Mouse (Mus musculus) forebrain, embryonic 10.5 days (tissue): ENCODE measurements around the gene Iqsec2. TPM values are rescaled to one million over a fixed set of nuclear protein-coding genes. Genes with fewer than 3 reads are reported as not detected.
A peak's percentile ranks its signal among the peaks of the same experiment; 100 is the strongest.

Experiments used
- DNase-seq: peaks from one replicate; pipeline ENCODE4 v3.0.0-alpha.2; 2017; ENCODE audit warnings: low spot score; ENCODE audit errors: extremely low spot score
- H3K27ac ChIP-seq: fragments of 300-500 bp; sonication (generic); 2 replicates; pipeline ENCODE4 v1.5.1; 2016; ENCODE audit warnings: mild to moderate bottlenecking
- H3K27me3 ChIP-seq: fragments of 300-500 bp; sonication (generic); 2 replicates; pipeline ENCODE4 v1.6.1; 2016; ENCODE audit warnings: mild to moderate bottlenecking; ENCODE audit not compliant: poor library complexity, severe bottlenecking
- H3K36me3 ChIP-seq: fragments of 300-500 bp; sonication (generic); replicated peaks from 2 replicates; pipeline ENCODE4 v1.6.1; 2016; ENCODE audit warnings: mild to moderate bottlenecking, moderate library complexity
- H3K4me1 ChIP-seq: fragments of 300-500 bp; sonication (generic); 2 replicates; pipeline ENCODE4 v1.6.1; 2016
- H3K4me3 ChIP-seq: fragments of 300-500 bp; sonication (generic); 2 replicates; pipeline ENCODE4 v1.5.1; 2016; ENCODE audit warnings: mild to moderate bottlenecking, moderate library complexity
- H3K9me3 ChIP-seq: fragments of 300-500 bp; sonication (generic); 2 replicates; pipeline ENCODE4 v1.6.1; 2016; ENCODE audit warnings: mild to moderate bottlenecking, moderate library complexity
- WGBS: fragments of 180-500 bp; shearing (Covaris S2); methylation state at CpG from one replicate; pipeline ENCODE4 v1.1.7; 2016; 5-methylcytosine and 5-hydroxymethylcytosine counted together
- polyA plus RNA-seq: library from polyadenylated mRNA; unstranded; fragments of >200 nt; fragmentation: Nextera tagmentation; extraction: Ambion mirVana; gene quantifications from 2 replicates; pipeline ENCODE4 v1.2.1, GENCODE M21; 2016

Iqsec2 gene
- 1.3 and 1.4 TPM in 2 replicates for polyA plus RNA-seq

GRCm38 (mm10) chrX:152143941-152144741 lies at the start of gene Iqsec2:
Gene Iqsec2, plus strand, starts transcription at chrX:152144268.
- Histone ChIP-seq H3K27me3 (peaks cover 97% of the 10 kb centered on the region), H3K27ac (peak within 1 kb of the TSS; percentile 72), H3K9me3 (no peaks in the 10 kb centered on the region), H3K36me3 (no peaks in the 10 kb centered on the region), H3K4me3 (peak within 1 kb of the TSS; percentile 67), H3K4me1 (peaks cover 8% of the 10 kb centered on the region; the same call in 1 of the 2 replicates)
- 18% methylated on average over 54 of the region's 78 CpGs for WGBS
- DNase-seq: peak; percentile 21

GRCm38 (mm10) chrX:152097572-152097971 lies 46.5 kb upstream of the Iqsec2 start:
- WGBS: 59% methylated on average over 1 of the region's 1 CpGs

DNA sequence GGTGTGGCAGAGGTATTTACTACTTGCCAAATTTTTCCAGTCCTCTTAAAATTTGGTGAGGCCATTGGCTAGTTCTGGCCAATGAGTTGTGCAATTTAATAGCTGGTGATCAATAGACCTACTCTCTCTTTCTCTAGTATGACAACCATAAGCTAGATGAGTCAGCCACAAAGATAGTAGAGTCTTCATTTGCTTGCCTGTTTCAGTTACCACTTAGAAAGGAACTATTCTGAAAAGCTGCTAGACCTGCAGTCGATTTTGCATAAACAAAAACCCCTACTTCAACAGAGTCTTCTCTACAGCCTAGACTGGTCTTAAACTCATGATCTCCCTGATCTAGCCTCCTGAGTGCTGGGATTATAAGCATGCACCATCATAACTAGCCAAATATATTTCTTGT lies 22.4 kb upstream of the Iqsec2 start:
- 94% methylated on average over 1 of the region's 1 CpGs for WGBS
- no peak for DNase-seq
- H3K4me1 ChIP-seq: peaks cover 8% of the 10 kb centered on the region; the same call in 1 of the 2 replicates
- H3K9me3 ChIP-seq: no peaks in the 10 kb centered on the region
- H3K27ac ChIP-seq: no peak overlapping the region
- H3K4me3 ChIP-seq: no peak overlapping the region
- peaks cover 99% of the 10 kb centered on the region for H3K27me3 ChIP-seq
- H3K36me3 ChIP-seq: no peaks in the 10 kb centered on the region

More at GRCm38 (mm10) chrX:152097572-152097971, 46.5 kb upstream of the Iqsec2 start:
- Histone ChIP-seq H3K27me3 (peaks cover 98% of the 10 kb centered on the region), H3K36me3 (no peaks in the 10 kb centered on the region), H3K9me3 (no peaks in the 10 kb centered on the region), H3K27ac (no peak overlapping the region), H3K4me3 (no peak overlapping the region), H3K4me1 (no peaks in the 10 kb centered on the region)
- DNase-seq: no peak

DNA sequence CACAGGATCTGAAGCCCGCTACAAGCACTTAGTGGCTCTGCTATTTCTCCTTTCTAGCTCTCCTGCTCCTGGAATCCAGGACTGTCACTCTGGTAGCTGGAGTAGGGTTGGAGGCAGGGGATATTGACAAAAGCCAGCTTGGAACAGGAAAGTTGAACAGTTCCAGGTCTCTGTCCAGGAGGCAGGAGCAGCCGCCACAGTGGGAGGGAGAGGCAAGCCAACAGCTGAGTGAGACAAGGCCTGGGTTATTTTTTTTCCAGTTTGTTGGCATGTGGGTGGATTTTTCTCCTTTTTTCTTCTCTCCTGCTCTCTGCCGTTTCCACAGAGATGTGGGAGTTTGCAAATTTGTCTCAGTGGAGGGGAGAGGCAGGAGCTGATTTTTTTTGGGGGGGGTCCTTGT lies 13.3 kb upstream of the Iqsec2 start:
- Histone ChIP-seq H3K27me3 (peaks cover 100% of the 10 kb centered on the region), H3K4me3 (no peak overlapping the region), H3K36me3 (no peaks in the 10 kb centered on the region), H3K27ac (no peak overlapping the region), H3K4me1 (no peaks in the 10 kb centered on the region), H3K9me3 (no peaks in the 10 kb centered on the region)
- no peak for DNase-seq
- WGBS: 66% methylated on average over 3 of the region's 3 CpGs

GRCm38 (mm10) chrX:152132029-152132428 lies 12.0 kb upstream of the Iqsec2 start:
- peaks cover 100% of the 10 kb centered on the region for H3K27me3 ChIP-seq
- no peak for DNase-seq
- no peaks in the 10 kb centered on the region for H3K36me3 ChIP-seq
- no peak overlapping the region for H3K27ac ChIP-seq
- 86% methylated on average over 2 of the region's 2 CpGs for WGBS
- no peaks in the 10 kb centered on the region for H3K9me3 ChIP-seq
- H3K4me3 ChIP-seq: no peak overlapping the region
- H3K4me1 ChIP-seq: no peaks in the 10 kb centered on the region

- Histone ChIP-seq H3K27ac (no peak overlapping the region), H3K4me3 (no peak overlapping the region), H3K4me1 (no peaks in the 10 kb centered on the region), H3K36me3 (no peaks in the 10 kb centered on the region), H3K9me3 (no peaks in the 10 kb centered on the region), H3K27me3 (peaks cover 98% of the 10 kb centered on the region)
- WGBS: 87% methylated on average over 2 of the region's 2 CpGs
- DNase-seq: no peak
Measured at GRCm38 (mm10) chrX:152135195-152135594, 8.9 kb upstream of the Iqsec2 start.

DNA sequence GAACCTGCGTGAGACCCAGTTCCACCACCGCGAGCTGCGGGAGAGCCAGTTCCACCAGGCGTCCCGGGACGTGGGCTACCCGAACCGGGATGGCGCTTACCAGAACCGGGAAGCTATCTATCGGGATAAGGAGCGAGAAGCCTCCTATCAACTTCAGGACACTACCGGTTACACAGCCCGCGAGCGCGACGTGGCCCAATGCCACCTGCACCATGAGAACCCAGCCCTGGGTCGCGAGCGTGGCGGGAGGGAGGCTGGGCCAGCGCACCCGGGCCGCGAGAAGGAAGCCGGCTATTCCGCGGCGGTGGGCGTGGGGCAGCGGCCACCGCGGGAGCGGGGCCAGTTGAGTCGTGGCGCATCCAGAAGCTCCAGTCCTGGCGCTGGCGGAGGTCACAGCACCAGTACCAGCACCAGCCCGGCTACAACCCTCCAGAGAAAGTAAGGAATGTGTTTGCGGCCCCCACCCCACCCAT lies 710 bp downstream of the Iqsec2 start:
- WGBS: 20% methylated on average over 42 of the region's 42 CpGs

DNA sequence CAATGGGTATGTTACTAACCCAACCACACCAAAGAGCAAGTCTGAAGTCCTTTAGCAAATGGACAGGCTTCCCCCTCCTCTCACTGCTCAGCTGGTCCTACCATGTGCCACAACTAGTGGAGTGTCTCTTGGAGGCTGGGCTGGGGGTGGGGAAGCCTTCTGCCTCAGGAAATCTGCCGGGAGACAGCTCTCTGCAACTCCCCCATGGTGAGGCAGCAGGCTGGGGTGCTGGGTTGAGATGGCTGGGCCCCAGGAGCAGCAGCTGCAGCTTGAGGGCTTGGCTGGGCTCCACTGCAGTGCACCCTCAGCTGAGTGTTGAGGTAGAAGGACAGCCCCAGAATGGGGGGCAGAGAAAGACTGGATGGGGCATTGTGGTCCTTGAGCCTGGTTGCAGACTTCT lies 2.1 kb downstream of the Iqsec2 start:
- WGBS: 33% methylated on average over 1 of the region's 1 CpGs
- H3K27me3 ChIP-seq: peaks cover 100% of the 10 kb centered on the region

More for the DNA sequence above, 710 bp downstream of the Iqsec2 start:
- DNase-seq: no peak
- Histone ChIP-seq H3K4me3 (peak overlapping the region; percentile 67), H3K27ac (peak overlapping the region; percentile 72; the same call in 1 of the 2 replicates), H3K9me3 (no peaks in the 10 kb centered on the region), H3K27me3 (peaks cover 97% of the 10 kb centered on the region), H3K36me3 (no peaks in the 10 kb centered on the region), H3K4me1 (peaks cover 8% of the 10 kb centered on the region; the same call in 1 of the 2 replicates)

DNA sequence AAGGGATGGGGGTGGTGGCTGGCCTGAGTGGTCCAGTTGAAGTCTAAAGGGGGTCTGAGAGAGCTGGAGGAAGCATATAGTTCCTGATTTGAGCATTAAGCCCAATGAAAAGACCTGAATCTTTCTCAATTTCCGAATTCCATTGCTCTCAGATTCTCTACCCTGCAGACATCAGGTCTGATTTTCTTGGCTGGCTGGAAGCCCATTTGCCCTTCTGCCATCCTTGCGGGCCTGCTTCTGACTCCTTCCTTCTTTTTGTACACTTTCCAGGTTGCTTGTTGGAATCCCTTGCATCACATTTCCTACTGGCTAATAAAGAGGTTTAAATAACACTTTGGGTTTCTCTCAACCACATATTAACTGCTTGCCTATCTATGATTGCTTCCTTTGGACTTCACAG lies 2.6 kb downstream of the Iqsec2 start:
- WGBS: 79% methylated on average over 2 of the region's 2 CpGs
- H3K27me3 ChIP-seq: peaks cover 100% of the 10 kb centered on the region
- no peak for DNase-seq

More for the DNA sequence above, 2.1 kb downstream of the Iqsec2 start:
- Histone ChIP-seq H3K4me3 (no peak overlapping the region), H3K4me1 (peaks cover 8% of the 10 kb centered on the region; the same call in 1 of the 2 replicates), H3K36me3 (no peaks in the 10 kb centered on the region), H3K27ac (no peak overlapping the region), H3K9me3 (no peaks in the 10 kb centered on the region)
- DNase-seq: no peak

GRCm38 (mm10) chrX:152147451-152148116 lies 3.5 kb downstream of the Iqsec2 start:
- Histone ChIP-seq H3K36me3 (no peaks in the 10 kb centered on the region), H3K27me3 (peaks cover 99% of the 10 kb centered on the region), H3K4me1 (peaks cover 8% of the 10 kb centered on the region; the same call in 1 of the 2 replicates), H3K27ac (no peak overlapping the region), H3K4me3 (no peak overlapping the region), H3K9me3 (no peaks in the 10 kb centered on the region)
- WGBS: 35% methylated on average over 5 of the region's 5 CpGs
- peak; percentile 62 for DNase-seq

More for the DNA sequence above, 2.6 kb downstream of the Iqsec2 start:
- peaks cover 8% of the 10 kb centered on the region; the same call in 1 of the 2 replicates for H3K4me1 ChIP-seq
- H3K36me3 ChIP-seq: no peaks in the 10 kb centered on the region
- H3K27ac ChIP-seq: no peak overlapping the region
- H3K4me3 ChIP-seq: no peak overlapping the region
- no peaks in the 10 kb centered on the region for H3K9me3 ChIP-seq

GRCm38 (mm10) chrX:152148706-152149105 lies 4.6 kb downstream of the Iqsec2 start:
- Histone ChIP-seq H3K27me3 (peaks cover 99% of the 10 kb centered on the region), H3K9me3 (no peaks in the 10 kb centered on the region), H3K27ac (no peak overlapping the region), H3K36me3 (no peaks in the 10 kb centered on the region), H3K4me1 (peaks cover 8% of the 10 kb centered on the region; the same call in 1 of the 2 replicates), H3K4me3 (no peak overlapping the region)
- DNase-seq: no peak
- 81% methylated on average over 5 of the region's 5 CpGs for WGBS

- Histone ChIP-seq H3K36me3 (no peaks in the 10 kb centered on the region), H3K4me3 (no peak overlapping the region), H3K27ac (no peak overlapping the region), H3K4me1 (no peaks in the 10 kb centered on the region), H3K9me3 (no peaks in the 10 kb centered on the region), H3K27me3 (peaks cover 97% of the 10 kb centered on the region)
- no peak for DNase-seq
- 11% methylated on average over 6 of the region's 6 CpGs for WGBS
Measured at GRCm38 (mm10) chrX:152151709-152152108, 7.6 kb downstream of the Iqsec2 start.

GRCm38 (mm10) chrX:152158294-152158693 lies 14.2 kb downstream of the Iqsec2 start:
- DNase-seq: no peak
- WGBS: 86% methylated on average over 3 of the region's 3 CpGs
- H3K27me3 ChIP-seq: peaks cover 97% of the 10 kb centered on the region

More at GRCm38 (mm10) chrX:152158294-152158693, 14.2 kb downstream of the Iqsec2 start:
- Histone ChIP-seq H3K9me3 (no peaks in the 10 kb centered on the region), H3K4me3 (no peak overlapping the region), H3K27ac (no peak overlapping the region), H3K4me1 (no peaks in the 10 kb centered on the region), H3K36me3 (no peaks in the 10 kb centered on the region)
